Mouse (Mus musculus) heart, postnatal 10 days (tissue): Measurements from ENCODE around the gene Agap1. TPM values are rescaled to one million over a fixed set of nuclear protein-coding genes. Genes with fewer than 3 reads are reported as not detected.
"Not testable (repeated sequence)": the region's sequence is repeated elsewhere in the genome, so short reads cannot be mapped to it uniquely, and the experiment has no call there.

Experiments used
- DNase-seq, 2 experiments: peaks; one replicate each; pipeline ENCODE4 v3.0.0; 2021
- intact Hi-C: fragments of 180-260 bp; cut with DNase I; formaldehyde crosslinking; loops from one replicate; pipeline ENCODE4 v1.15.1; 2025
- total RNA-seq, 2 experiments: library from RNA; stranded (reverse); gene quantifications; 2 replicates each; pipeline ENCODE4 v1.2.3; 2021

Agap1 gene
- total RNA-seq, 2 experiments from 2014 or later, result 54.4 to 57.6 TPM

DNA sequence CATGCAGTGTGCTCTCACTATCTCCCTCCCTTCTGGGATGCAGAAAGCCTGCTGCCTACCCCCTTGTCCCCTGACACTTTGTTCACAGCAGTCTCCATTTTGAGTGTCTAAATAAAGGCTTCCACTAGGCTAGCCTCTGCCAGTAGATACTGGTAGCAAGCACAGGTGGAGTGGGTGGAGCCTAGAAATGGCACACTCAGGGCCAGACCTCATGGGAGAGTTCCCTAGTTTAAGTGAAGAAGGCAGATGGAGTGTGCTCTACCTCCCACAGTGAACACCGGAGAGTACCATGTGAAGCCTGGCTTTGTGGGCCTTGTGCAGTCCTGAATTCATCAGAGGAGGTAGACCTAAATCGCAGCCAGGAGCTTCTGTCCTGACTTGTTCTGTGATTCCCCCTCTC lies 46.3 kb downstream of the Agap1 start:
- DNase-seq, result no peak
- intact Hi-C loops, result no loop called here

DNA sequence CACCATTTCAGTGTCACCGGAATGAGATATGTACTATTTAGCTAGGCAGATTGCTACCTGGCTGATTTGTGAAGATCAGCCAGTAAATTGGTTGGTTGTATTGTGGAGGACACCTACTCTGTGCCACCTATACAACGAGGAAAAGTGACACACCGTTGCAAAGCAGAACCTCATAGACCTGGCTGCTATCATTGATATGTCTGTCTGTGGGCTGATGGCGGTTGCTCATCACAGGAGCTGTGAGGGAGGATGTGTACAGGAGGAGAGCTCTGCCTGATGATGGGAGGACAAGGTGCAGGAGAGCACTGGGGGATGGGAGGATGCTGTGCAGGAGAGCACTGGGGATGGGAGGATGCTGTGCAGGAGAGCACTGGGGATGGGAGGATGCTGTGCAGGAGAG lies 46.7 kb downstream of the Agap1 start:
- no peak for DNase-seq
- intact Hi-C loops, result no loop called here

DNA sequence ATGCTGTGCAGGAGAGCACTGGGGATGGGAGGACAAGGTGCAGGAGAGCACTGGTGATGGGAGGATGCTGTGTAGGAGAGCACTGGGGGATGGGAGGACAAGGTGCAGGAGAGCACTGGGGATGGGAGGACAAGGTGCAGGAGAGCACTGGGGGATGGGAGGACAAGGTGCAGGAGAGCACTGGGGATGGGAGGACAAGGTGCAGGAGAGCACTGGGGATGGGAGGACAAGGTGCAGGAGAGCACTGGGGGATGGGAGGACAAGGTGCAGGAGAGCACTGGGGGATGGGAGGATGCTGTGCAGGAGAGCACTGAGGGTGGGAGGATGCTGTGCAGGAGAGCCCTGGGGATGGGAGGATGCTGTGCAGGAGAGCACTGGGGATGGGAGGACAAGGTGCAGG lies 47.3 kb downstream of the Agap1 start:
- intact Hi-C loops, result not testable (repeated sequence)

DNA sequence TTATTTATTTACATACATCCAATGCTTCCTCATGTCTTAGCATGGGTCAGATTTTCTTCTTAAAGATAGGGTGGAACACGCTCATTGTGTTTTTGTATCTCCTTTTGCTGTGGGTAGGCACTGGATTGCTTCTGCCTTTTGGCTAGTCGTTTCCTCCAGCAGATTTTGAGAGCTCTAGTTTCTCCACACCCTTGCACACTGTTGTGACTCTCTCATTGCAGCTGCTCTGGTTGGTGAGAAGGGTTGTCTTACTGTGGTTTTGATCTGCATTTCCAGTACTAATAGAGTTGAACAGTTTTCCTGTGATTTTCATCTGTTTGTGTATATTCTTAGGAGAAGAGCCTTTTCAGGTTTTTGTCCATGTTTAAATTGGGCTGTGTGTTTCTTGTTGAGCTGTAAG lies 54.6 kb downstream of the Agap1 start:
- DNase-seq, result no peak
- intact Hi-C loops, result no loop called here

More for the DNA sequence above, 47.3 kb downstream of the Agap1 start:
- not testable (repeated sequence) for DNase-seq

DNA sequence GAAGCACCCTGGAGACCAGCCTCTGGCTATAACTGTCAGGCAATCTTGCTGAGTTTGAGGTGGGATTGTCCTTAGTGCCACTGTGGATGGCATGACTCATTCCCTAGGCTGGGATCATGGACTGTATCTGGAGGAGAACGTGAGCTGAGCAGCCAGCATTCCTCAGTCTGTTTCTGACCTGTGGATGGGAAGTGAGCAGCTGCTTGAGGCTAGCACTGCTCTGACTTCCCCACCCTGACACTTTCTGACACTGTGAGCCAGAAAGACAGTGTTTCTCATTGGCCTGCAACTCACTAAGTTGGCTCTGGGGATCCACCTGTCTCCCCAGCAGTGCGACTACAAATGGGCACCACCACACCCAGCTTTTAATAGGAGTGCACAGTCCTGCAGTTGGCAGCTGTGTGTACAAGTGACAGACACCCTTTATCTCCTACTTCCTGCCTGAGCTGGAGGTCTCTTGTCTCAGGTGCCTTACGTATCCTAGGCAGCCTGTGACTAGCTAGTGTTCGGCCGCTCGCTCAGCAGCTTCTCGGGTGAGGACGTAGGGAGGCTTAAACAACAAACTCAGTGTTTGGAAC lies 55.2 kb downstream of the Agap1 start:
- no peak for DNase-seq
- intact Hi-C loops, result no loop called here

DNA sequence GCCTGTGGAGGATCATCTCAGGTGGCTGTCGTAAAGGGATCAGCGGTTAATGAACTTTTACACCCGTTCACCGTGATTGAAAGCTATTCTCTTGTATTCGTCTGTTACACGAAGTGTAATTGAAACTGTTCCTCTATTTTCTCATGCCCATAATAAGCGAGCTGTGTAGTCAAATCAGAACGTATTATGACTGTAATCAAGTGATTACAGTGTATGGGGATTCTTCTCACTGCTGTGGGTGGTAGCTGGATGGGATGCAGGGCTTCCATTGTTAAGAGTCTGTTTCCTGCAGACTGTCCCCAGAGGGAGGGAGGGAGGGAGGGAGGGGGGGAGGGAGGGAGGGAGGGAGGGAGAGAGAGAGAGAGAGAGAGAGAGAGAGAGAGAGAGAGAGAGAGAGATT lies 56.1 kb downstream of the Agap1 start:
- intact Hi-C loops, result no loop called here
- no peak for DNase-seq

DNA sequence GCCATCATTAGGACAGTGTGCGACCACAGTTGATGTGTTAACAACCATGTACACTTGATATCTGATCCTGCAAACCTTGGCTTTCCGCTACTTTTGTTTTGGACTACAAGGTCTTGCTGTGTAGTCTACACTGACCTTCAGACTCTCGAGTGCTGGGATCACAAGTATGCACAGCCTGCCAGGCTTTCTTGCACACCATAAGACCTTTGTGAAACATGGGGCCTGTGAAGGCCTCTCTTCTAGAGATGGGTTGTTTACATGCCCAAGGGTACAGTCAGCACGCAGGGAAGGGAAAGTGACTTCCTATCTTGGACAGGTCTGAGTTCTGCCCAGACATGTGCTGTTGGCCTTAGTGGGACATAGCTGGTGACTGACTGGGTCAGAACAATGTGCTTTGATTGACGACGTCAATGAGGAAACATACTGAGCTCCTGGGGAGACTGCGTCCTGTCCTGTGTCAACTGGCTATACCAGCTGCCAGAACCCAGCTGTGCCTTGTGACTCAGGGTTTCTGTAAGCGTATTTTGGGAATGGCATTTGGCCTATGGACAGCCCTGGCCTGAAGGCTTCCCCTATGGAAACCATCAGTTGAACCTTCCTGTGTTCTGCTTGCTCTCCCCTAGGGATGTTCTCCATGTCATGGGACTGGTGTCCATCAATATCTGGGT lies 59.1 kb downstream of the Agap1 start:
- DNase-seq, result no peak
- intact Hi-C loops, result no loop called here

DNA sequence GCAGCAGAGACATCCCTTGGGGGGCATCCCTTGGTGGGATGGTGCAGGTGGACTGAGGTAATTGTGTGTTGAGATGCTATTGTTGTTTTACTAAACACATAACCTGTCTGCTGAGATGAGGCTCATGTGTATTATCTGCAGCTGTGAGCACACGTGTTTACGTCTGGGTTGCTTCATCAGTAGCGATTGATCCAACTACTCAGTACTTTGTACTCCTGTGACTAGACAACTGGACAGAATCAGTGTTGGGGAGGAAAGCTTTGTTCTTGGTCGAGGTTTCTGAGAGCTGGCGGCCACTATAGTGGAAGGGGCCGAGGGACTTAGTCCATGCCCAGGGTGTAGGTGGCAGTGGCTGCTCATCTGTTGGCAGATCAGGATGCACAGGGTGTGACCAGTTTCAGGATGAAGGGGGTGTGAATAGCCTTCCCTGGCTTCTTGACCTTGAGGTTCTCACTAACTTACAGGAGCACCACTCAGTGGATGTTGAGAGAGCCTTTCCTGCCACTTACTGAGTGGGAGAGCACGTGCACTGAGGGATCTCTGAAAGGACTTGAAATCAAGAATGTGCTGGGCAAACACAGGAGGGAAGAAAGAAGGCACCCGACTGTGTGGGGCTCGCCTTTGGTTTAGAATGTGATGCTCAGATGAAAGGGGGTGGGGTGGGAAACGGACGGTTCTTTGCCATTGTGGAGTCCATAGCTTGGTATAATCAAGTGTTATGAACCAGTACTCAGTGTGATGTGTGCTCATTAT lies 61.4 kb downstream of the Agap1 start:
- intact Hi-C loops, result no loop called here
- no peak for DNase-seq

DNA sequence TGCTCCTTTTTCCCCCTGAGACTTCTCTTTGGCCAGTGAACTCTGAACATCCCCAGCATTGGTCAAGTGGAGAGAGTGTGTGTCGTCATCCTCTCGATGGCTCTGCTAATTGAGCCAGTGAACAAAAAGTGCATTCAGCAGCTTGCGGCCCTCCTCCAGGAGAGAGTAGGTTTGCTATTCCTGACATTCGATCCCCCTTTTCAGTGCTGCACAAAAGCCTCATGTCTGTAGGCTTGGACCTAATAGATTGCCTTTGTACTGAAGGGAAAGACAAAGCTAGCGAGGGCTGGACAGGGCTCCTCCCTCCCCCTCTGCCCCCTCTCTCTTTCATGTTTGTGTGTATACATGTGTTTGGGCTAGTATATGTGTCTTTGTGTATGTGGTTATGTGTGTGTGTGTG lies 63.2 kb downstream of the Agap1 start:
- intact Hi-C loops, result no loop called here
- DNase-seq, result no peak

DNA sequence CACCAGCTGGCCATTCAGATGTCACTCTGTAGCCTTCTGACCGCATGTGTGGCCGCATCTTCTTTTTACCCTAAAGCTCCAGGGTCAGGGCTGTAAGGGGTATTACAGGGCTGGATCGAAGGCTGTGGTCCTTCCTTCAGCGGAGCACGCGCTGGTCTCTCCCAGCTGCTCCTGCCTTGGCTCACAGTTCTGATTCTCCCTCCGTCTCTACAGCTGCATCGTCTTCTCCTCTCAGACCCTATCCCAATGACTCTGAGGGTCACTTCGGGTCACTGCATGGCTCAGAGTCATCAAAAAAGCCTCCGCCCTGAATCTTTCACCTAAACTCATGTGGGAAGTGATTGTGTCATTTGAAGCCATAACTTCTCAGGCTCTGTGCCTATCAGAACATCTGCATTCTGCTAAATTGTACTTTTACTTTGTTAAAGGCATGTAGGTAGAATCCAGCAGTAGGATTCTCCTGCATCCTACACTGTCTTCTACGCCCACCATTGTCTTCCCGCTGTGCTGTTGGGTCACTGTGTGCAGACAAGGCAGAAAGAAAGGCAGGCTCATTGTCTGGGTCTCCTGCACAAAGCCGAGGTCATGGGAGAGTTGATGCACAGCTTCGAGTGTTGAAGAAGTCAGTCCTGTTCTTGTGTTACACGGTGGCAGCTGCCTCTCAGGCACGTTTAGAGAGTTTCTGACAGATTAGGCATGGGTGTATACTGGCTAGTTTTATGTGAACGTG lies 65.5 kb downstream of the Agap1 start:
- intact Hi-C loops, result loop anchor here (5.0 to 10.0 kb wide), 2 partner anchors 178 to 775 kb away; no protein-coding TSS in a partner anchor
- DNase-seq, result no peak

DNA sequence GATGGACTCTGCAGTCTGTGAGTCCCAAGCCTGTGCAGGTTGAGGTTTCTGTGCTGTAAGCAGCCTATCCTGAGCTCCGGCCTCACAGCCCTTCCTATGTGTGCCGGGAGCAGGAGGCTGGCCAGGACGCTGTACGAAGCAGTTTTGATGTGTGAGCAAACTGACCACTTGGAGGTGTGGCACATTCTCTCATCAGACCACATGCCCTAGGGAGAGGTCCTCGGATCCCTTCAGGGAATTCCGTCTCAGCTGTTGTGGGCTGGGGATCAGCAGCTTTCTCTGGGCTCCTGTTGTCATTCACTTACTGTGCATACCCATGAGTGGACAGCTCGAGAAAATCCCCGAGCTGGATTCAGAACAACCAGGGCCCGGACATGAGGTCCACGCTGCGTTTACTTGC lies 66.8 kb downstream of the Agap1 start:
- no peak for DNase-seq
- intact Hi-C loops, result loop anchor here (5.0 to 10.0 kb wide), 2 partner anchors 179 to 777 kb away; no protein-coding TSS in a partner anchor

DNA sequence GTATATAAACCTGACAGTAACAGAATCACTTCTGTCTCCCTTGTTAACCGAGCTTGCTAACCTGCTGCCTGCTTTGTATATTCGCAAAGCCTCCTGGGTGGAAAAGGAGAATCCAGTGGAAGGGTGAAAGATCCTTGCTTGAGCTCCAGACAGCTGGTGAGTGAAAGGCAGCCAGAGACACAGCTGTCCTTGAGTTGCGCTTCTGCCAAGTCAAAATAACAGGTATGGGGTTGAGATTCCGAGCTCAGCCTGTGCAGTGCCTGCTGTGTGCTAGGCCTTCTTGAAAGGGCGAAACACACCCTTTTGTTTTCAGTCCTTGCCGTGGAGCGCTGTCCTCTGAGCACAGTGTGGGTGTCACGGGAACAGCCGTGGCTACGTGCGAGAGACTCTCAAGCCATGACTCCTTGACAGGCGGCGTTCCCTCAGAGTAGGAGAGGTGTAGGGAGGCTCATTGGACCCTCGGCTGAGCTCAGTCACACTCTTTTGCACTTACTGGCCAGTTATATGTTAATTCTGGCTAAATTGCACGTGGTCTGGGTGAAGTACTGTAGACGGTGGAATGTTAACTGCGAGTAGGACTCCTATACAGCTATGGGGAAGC lies 67.4 kb downstream of the Agap1 start:
- intact Hi-C loops, result loop anchor here (2.0 to 10.0 kb wide), 3 partner anchors 65 to 777 kb away; no protein-coding TSS in a partner anchor
- DNase-seq, result no peak

DNA sequence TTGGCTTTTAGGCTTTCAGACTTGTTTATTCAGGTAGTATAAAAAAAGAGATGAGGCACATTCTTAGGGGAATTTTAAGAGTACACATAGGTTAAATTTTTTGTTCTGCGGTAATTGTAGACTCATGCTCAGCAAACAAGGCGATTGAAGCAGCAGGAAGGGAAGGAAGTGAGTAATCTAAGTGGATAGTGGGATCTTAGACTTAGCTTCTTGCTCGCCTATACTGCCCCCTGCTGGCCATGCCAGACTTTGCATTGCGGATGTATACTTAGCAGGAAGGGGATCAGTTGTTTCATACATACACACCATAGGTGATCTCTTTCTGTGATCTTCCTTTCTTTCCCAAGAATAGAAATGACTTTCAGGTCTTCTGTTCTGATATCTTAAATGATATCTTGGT lies 69.8 kb downstream of the Agap1 start:
- peak; percentile 89 to 94 for DNase-seq
- intact Hi-C loops, result loop anchor here (1.0 to 10.0 kb wide), 4 partner anchors 182 to 780 kb away; no protein-coding TSS in a partner anchor

DNA sequence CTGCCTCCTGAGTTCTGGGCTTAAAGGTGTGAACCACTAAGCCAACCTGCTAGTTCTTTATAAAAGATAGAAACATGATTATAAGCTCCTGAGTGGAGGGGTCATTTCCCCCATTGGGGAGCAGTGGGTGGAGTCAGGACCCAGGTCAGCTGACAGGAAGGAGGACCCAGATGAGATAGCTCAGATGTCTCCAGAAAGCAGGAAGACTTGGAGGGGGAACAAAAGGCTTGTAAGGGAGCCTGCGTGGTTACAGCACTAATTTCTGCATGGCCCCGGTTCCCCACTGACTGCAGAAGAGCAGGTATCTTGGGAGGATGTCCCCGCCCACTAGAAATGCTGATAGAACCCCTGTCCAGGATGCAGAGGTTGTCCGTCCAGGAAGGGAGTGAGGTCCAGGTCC lies 70.4 kb downstream of the Agap1 start:
- intact Hi-C loops, result loop anchor here (1.0 to 10.0 kb wide), 4 partner anchors 183 to 780 kb away; no protein-coding TSS in a partner anchor
- DNase-seq, result no peak

DNA sequence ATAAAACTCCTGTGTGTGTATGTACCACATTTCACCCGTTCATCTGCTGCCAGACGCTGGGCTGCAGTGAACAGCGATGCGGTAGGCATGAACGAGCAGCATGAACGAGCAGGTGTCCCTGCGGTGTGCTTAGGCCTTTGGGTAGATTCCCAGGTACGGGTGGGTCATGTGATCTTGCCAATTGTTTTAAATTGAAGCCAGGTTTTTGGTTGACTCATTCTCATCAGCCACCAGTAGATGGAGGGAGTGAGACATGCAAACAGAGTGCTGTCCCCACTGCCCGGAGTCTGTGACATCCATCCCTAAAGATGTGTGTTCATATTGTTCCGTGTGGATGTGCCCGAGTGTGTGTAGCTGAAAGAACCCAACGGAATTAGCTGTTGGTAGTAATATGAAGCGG lies 71.2 kb downstream of the Agap1 start:
- intact Hi-C loops, result loop anchor here (1.0 to 10.0 kb wide), 5 partner anchors 55 to 781 kb away; no protein-coding TSS in a partner anchor
- DNase-seq, result peak; percentile 70 to 76

DNA sequence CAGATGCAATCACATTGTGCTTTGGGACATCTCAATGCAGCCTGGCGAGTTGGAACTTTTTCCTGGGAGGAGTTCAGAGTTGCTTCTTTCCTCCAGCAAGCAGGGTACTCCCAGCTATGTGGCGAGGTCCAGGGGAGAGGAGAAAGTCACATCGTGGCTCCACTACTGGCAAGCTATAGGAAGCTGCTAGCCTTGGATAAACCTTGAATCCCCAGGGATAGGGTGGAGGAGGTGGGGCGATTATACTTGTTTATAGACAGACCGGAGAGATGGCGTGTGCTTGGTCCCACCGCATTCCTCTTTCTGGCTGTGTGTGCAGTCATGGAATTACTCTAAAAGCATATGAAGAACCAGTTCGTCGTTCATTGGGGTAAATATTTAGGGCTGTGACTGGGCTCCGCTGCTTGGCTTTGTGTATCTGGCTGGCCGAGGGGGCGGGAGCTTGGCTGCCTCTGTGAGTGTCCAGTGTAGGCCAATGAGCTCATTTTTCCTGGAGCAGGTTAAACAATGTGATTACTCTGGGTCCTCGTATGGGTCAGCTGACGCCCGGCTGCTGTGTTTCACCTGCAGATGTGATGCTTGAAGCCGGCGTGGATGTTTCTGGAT lies 74.2 kb downstream of the Agap1 start:
- peak; percentile 47 to 58 for DNase-seq

DNA sequence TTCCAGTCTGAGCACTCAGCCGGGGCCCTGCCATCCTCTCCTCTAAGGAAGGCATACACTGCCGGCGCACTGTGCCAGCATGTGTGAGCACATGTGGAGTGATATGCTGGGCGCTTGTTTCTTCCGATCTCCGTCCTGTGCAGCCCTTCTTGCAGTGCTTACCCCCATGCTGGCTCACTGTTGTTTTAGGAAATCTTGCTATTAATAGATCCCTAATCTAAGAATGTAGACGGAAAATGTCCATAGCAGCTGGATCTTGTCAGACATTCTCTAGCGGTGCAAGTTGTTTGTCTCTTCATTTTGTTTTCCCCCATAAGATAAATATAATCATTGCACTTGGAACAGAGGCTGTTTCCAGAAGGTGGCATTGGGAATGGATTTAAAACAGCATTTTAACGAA lies 79.1 kb downstream of the Agap1 start:
- DNase-seq, result no peak
- intact Hi-C loops, result no loop called here

More for the DNA sequence above, 74.2 kb downstream of the Agap1 start:
- intact Hi-C loops, result loop anchor here (10.0 kb wide), 1 partner anchor 784 kb away; no protein-coding TSS in a partner anchor

DNA sequence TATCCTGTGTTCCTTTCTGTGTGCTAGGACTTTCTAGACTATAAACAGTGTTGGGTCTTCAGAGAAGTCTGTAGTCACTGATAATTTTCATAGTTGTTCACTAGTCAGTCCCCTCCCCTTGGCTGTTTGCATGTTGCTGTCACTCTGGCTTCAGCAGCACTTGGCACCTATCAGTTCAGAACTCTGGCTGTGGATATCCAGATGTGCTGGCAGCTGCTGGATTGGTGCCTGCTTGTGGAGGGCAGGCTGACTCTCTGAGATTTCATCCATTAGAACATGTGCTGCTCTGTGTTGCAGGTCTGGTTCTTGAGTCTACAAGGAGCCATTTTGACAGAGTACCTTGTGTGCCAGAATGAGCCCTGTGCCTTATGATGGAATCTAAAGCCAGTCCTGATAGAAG lies 80.6 kb downstream of the Agap1 start:
- peak in 1 of 2 experiments; percentile 51 for DNase-seq
- intact Hi-C loops, result loop anchor here (5.0 kb wide), 1 partner anchor 407 kb away; no protein-coding TSS in a partner anchor

DNA sequence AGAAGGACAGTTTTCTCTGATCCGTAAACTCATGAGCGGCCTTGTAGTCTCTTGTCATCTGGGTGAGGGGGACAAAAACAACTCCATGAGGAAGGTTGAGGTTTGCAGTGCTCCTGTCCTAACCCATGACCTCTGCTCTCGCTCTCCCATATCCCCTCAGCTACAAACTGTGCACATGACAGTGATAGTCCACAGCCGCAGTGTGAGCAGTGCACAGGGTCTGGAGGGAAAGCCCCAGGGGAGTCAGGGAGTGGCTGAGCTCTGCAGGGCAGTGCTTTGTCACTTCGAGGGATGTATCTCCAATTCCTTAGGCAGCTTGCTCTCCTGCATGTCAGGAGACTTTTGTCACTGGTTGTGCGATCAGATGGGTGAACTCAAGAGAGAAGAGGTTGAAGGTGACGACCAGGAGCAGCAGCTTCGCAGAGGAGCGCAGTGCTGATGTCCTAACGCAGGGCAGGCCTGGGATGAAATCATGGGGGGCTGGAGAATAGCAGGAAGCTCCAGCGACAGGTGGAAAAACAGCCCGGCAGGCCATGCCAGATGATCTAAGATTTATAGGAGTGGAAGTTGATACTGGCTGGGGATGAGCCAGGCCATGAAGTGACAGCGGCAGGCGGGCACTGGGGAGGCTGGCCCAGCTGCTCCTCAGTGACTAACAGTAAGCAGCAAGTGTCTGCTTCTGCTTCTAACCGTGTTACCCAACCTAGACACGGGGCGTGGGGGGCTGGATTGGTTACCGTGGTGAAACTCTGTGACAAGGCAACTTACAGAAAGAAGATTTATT lies 83.7 kb downstream of the Agap1 start:
- intact Hi-C loops, result loop anchor here (5.0 kb wide), 1 partner anchor 404 kb away; no protein-coding TSS in a partner anchor
- no peak for DNase-seq
